Mouse (Mus musculus): Measurements from ENCODE around the gene Pbx4. TPM values are rescaled to one million over a fixed set of nuclear protein-coding genes. Genes with fewer than 3 reads are reported as not detected.

Gene Pbx4
- total RNA-seq, 2 experiments from 2014 or later: 13.3 to 13.6 TPM

- no peak for DNase-seq (ENCODE audit: extremely low spot score in 1 of 2, low spot score in 1 of 2)
Measured at GRCm38 (mm10) chr8:69867696-69868326, 35.5 kb downstream of the Pbx4 start.

DNA sequence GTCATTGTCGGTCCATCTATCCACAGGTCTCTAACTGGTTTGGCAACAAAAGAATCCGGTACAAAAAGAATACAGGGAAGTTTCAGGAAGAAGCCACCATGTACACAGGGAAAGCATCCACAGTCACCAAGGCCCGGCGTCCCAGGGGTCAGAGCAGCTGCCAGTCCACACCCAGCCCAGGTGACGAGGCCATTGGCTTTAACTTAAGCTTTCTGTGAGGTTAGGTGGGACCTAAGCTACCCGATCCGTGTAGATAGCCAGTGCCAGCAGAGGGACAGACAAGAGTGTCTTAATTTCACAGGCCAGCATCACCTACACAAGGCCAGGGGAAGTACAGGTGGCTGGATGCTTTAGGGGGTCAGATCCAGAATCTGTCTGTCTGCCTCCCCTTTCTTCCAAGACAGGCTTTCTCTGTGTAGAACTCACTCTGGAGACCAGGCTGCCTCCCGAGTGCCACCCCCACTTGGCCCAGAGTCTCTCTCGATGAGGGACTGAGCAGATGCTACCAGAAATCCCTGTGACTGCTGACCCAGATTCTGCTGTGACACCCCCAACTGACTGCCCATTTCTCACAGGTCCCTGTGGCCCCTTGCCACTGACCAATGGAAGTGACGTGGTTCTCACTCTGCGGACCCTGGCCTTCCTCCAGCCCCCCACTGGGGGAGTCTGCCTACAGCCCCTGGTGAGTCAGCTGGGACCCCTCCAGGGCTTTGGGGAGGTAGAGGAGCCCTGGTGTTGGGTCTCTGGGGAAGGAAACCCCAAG, 37.9 kb downstream of the Pbx4 start:
- no peak for DNase-seq (ENCODE audit: extremely low spot score in 1 of 2, low spot score in 1 of 2)

GRCm38 (mm10) chr8:69870907-69871306, 38.6 kb downstream of the Pbx4 start:
- DNase-seq (ENCODE audit: extremely low spot score in 1 of 2, low spot score in 1 of 2): no peak

DNA sequence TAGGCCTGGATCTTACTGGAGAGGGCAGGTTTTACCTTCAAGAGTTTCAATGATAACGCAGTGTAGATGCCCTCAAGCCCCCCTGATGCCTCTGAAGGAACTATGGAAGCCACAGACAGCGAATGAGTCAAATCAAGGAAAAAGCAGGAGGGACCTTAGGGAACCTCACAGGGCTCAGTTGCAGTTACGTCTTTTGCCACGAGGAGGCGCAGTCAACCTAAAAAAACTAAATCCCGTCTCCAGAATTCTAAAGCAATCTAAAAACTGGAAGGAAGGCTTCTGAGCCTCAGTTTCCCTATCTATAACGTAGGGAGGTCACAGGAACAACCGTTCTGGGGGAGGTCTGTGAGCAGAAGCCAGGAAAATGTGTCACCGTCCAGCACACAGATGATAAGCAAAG, 41.9 kb downstream of the Pbx4 start:
- peak; percentile 65 to 88 for DNase-seq (ENCODE audit: extremely low spot score in 1 of 2, low spot score in 1 of 2)

DNA sequence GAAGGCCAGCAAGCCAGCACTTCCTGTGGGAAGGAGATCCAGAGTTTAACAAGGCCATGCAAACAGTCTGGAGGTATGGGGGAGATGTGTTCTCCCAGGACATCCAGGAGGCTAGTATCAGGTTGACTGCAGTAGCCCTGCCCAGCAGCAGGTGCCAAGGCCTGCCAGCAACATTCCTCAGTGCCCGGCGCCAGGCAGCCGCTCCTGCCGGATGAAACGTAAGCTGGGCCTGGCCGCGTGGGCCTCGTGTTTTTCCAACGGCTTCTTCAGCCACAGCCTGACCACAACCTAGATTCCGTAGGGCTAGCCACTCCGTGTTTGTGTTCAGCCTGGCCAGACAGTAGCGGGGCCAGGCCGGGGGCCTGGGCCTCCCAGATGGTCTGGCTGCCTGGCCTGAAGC, 42.4 kb downstream of the Pbx4 start:
- DNase-seq (ENCODE audit: extremely low spot score in 1 of 2, low spot score in 1 of 2): no peak

- no peak for DNase-seq (ENCODE audit: extremely low spot score in 1 of 2, low spot score in 1 of 2)
Measured at GRCm38 (mm10) chr8:69876097-69876496, 43.8 kb downstream of the Pbx4 start.

DNA sequence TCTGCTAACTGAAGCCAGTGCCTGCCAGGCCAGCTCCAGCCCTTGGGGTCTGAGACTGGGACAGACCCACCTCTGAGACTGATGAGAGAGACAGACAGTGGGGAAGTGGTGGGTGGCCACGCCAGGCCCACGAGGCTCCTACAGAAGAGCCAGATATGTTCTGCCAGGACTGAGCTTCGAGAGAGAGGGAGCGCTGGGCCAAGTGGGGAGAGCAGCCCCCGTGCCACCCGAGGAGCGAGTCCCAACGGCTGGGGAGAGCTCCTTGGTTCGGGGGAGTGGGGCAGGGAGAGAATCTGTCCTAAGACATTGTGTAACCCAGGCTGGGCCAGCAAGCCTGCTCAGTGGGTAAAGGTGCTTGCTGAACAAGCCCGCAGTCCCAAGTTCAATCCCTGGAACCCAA, 44.7 kb downstream of the Pbx4 start:
- no peak for DNase-seq (ENCODE audit: extremely low spot score in 1 of 2, low spot score in 1 of 2)

DNA sequence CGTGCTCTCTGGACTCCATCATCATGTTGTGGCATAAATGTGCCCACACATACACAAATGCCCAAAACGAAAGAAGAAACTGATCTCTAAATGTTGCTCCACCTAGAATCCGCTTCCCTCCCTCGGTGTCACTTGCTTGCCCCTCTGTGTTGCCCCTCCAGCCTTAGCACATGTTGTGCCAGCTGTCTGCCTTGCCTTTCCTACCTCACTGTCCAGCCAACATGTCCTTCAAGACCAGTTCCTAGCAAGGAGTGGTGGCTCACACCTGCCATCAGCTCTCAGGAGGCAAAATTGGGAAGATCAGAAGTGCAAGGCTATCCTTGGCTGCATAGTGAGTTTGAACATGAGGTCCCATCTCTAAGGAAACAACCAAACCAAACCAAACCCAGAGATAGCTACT, 45.1 kb downstream of the Pbx4 start:
- no peak for DNase-seq (ENCODE audit: extremely low spot score in 1 of 2, low spot score in 1 of 2)

- DNase-seq (ENCODE audit: extremely low spot score in 1 of 2, low spot score in 1 of 2): no peak
Measured at GRCm38 (mm10) chr8:69877992-69878391, 45.7 kb downstream of the Pbx4 start.

DNA sequence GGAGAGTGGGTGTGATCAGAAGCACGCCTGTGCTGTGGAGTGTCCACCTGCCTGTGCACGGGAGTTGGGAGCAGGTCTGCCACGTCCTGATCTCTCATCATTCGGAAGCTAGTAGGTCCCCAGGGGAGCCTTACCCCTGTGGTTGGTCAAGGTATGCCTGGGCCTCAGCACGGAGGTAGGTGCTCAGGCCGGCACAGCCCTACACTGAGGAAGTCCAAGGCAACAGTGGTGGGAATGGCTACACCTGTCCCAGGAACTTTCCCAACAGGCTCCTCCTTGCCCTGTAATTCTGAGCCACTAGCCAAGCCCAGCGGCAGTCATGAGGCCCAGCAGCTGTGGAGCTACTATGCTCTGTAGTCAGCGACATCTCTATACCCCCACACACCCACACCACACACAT, 47.4 kb downstream of the Pbx4 start:
- DNase-seq (ENCODE audit: extremely low spot score in 1 of 2, low spot score in 1 of 2): no peak

- no peak for DNase-seq (ENCODE audit: extremely low spot score in 1 of 2, low spot score in 1 of 2)
Measured at GRCm38 (mm10) chr8:69880841-69881240, 48.5 kb downstream of the Pbx4 start.

- DNase-seq (ENCODE audit: extremely low spot score in 1 of 2, low spot score in 1 of 2): no peak
Measured at GRCm38 (mm10) chr8:69881261-69881865, 49.1 kb downstream of the Pbx4 start.

GRCm38 (mm10) chr8:69882021-69882756, 49.9 kb downstream of the Pbx4 start:
- peak in 1 of 2 experiments; percentile 33 for DNase-seq (ENCODE audit: extremely low spot score in 1 of 2, low spot score in 1 of 2)

DNA sequence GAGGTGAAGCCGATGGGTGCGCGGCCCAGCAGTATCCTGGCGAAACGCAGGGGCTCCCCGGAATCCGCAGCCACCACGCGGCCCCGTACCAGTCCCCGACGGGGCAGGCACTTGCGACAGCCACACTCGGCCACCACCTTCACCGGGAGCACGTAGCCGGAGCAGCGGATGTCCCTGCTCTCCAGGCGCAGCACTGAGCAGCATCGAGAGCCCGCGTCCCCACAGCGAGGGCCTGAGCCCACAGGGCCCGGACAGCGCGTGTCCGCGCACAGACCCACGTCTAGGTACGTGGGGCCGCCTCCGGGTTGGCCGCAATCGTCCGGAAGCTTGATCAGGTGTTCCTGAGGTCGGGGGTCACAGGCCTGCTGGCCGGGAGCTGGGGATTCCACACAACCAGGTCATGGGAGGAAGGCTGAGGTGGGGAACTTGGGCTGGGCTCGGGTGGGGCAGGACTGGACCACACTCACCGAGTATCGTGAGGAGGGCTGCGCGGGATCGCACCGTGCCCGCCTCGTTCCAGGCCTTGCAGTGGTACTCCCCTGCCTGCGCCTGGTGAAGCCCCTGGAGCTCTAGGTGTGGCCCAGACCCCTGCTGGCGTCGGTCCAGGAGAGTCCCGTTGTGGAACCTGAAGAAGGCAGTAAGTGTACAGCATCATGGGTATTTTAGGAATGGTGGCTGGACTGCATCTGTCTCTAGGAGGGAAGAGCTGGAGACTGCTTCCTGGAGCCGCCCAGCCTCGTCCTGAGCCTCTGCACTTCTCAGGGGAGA, 50.7 kb downstream of the Pbx4 start:
- no peak for DNase-seq (ENCODE audit: extremely low spot score in 1 of 2, low spot score in 1 of 2)

DNA sequence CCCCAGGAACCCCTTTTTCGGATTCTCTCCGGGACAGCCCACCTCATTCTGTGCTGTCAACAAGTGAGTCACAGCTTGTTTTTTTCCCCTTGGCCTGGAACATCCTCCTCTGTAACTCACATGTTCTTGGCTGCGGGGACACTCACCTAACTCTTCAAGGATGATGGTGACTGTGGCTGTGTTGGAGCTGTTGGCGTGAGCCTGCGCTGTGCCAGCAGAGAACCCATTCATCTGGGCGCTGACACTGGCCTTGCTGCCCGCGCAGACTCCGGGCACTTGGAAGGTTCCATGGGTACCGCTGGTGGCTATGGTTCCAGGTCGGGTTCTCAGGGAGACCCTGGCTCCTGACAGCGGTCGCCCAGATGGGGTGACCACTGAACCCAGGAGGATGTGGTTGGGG, 51.9 kb downstream of the Pbx4 start:
- DNase-seq (ENCODE audit: extremely low spot score in 1 of 2, low spot score in 1 of 2): no peak

GRCm38 (mm10) chr8:69887289-69888243, 55.3 kb downstream of the Pbx4 start, which contains the start of gene Cilp2:
TSS of gene Cilp2 (minus strand) at chr8:69887687.
- no peak for DNase-seq (ENCODE audit: extremely low spot score in 1 of 2, low spot score in 1 of 2)

- DNase-seq (ENCODE audit: extremely low spot score in 1 of 2, low spot score in 1 of 2): no peak
Measured at GRCm38 (mm10) chr8:69888244-69888866, 56.1 kb downstream of the Pbx4 start.

DNA sequence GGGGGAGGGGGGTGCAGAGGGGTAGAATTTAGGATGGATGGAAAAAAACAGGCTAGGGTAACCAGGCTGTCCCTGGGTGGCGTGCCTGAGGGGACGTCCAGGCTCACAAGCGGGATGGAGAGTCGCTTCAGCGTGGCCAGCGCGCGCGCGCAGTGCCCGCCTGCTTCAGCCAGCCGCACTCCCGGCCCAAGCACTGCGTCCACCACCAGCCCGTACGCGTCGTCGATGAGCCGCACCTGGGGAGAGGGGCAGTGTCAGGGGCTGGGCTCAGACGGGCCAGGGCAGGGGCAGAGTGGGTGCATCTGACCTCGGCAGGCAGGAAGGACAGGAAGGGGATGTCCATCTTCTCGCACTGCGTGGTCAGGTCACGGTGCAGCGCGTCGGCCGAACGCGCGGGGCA, 56.6 kb downstream of the Pbx4 start:
- DNase-seq (ENCODE audit: extremely low spot score in 1 of 2, low spot score in 1 of 2): no peak

DNA sequence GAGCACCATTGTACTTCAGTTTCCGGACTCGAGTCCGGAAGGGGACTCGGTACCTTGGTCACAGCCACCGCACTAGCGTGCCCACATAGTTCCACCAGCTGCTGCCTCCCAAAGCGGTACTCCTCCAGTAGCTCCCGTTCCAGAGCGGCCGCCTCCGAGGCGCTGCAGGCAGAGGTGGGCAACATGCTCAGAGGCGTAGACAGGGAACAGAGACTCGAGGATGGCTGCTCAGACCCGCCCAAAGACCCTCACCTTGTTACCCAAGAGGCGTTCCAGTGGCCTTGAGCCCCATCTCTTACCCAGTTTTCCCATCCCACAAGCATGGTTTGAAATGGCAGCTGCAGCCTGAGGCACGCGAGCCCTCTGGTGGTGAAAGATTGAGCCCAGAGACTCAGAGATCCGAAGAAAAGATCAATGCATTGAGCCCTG, 58.5 kb downstream of the Pbx4 start:
- DNase-seq (ENCODE audit: extremely low spot score in 1 of 2, low spot score in 1 of 2): peak; percentile 62 to 67
